7 mouse cellular contexts compared by ENCODE assay signal in the genomic region with DNA sequence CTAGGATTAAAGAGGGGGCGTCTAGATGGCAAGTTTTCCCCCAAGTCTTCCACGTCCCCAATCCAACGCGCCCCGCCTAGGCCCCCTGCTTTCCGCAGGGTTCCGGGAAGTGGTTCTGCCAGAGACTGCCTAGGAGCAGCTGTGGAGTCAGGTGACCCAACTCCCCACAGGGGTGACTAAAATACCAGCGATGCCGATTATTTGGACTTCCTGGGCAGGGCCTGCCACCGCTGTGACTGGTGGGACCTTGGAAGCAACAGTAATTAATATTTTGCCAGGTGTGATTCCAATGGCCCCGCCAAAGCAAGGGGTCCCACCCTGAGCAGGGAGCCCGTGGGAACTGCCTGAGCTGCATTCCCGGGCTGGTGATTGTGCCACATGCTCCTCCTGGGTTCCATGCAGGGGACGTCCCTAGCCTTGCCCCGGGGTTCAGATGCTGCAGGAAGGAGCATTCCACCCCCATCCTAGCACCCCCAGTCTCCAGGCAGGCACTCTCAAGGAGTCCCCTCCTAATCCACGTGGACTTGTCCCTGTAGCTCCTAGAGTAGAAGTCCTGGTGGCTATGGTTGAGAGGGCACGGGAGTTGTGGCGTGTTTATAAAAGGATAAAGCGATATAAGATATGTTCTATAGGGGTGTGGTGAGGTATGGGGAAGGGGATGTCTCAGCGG. TPM values are rescaled to one million over a fixed set of nuclear protein-coding genes. Genes with fewer than 3 reads are reported as not detected.
DNase-seq lines count a peak whose midpoint lies in the region; ATAC-seq and TF ChIP-seq lines count a peak whose summit lies in the region.

No protein-coding gene starts in this region.

- no peak overlapping the region for H3K4me3 ChIP-seq in C2C12 (ENCODE audit: insufficient read depth, poor library complexity, severe bottlenecking)
- H3K4me3 ChIP-seq in ES-E14 (ENCODE audit: insufficient read depth in 1 of 2, low read depth in 1 of 2, low read length in 2 of 2, poor library complexity in 1 of 2, severe bottlenecking in 1 of 2): peak overlapping the region; percentile 41 to 52
- peak overlapping the region; percentile 14 for H3K4me3 ChIP-seq in limb, embryonic 14.5 days (replicated peaks; ENCODE audit: low read length)
- H3K4me3 ChIP-seq in stomach, embryonic 16.5 days (replicated peaks; ENCODE audit: low read length): 0 out of 2 replicates have a peak overlapping the region, but pooled peaks have one; percentile 7

- H3ac ChIP-seq in C2C12 (ENCODE audit: control insufficient read depth, insufficient read length, low read depth): no peak overlapping the region

- in situ Hi-C loops in ES-E14 (cut with MboI; ENCODE audit: low sequenced_read_pairs in 2 of 2, unreplicated experiment in 2 of 2): no loop called here

- no peak for TF ChIP-seq POLR2A in limb, embryonic 14.5 days (IDR thresholded peaks at IDR 0.05; ENCODE audit: borderline replicate concordance, extremely low read depth, insufficient read depth, insufficient read length)

- peak overlapping the region; percentile 74; the same call in 1 of the 2 replicates for H3K27ac ChIP-seq in ES-E14 (ENCODE audit: insufficient read depth, low read depth, low read length, poor library complexity, severe bottlenecking)
- no peak overlapping the region for H3K27ac ChIP-seq in limb, embryonic 14.5 days (replicated peaks; ENCODE audit: low read depth, low read length)
- no peak overlapping the region for H3K27ac ChIP-seq in stomach, embryonic 16.5 days (ENCODE audit: low read length)

- H3K9me3 ChIP-seq in ES-E14 (ENCODE audit: control insufficient read depth, insufficient read depth, low read depth, low read length): no peaks in the 10 kb centered on the region
- H3K9me3 ChIP-seq in limb, embryonic 14.5 days (ENCODE audit: control insufficient read depth, low read length): no peaks in the 10 kb centered on the region
- no peaks in the 10 kb centered on the region for H3K9me3 ChIP-seq in stomach, embryonic 16.5 days (replicated peaks; ENCODE audit: control insufficient read depth, low read length)

- H3K79me3 ChIP-seq in C2C12 (ENCODE audit: low read depth): no peaks in the 10 kb centered on the region

- WGBS in limb, embryonic 14.5 days: 25% methylated on average over 20 of the region's 20 CpGs
- WGBS in stomach, embryonic 16.5 days: 26% methylated on average over 20 of the region's 20 CpGs

- no peak for TF ChIP-seq CTCF in C2C12 (IDR thresholded peaks at IDR 0.05; ENCODE audit: control insufficient read depth, insufficient read depth, insufficient read length)

- H3K79me2 ChIP-seq in C2C12 (ENCODE audit: control insufficient read depth, insufficient read depth): no peaks in the 10 kb centered on the region

- DNase-seq in ES-E14 (ENCODE audit: low read depth, low spot score): no peak
- DNase-seq in heart, postnatal 4 days: peak; percentile 60
- peak; percentile 60 for DNase-seq in limb, embryonic 14.5 days (ENCODE audit: low spot score)
- no peak for DNase-seq in frontal cortex, postnatal 25 days (ENCODE audit: low spot score in 2 of 2)
- no peak for DNase-seq in ovary, postnatal 14 days (ENCODE audit: low spot score)

- H3K9ac ChIP-seq in ES-E14 (ENCODE audit: insufficient read depth, low read depth, low read length, poor library complexity, severe bottlenecking): peak overlapping the region; percentile 54
- H3K9ac ChIP-seq in limb, embryonic 14.5 days (ENCODE audit: low read depth, low read length, severe bottlenecking): peak overlapping the region; percentile 44
- H3K9ac ChIP-seq in stomach, embryonic 16.5 days (ENCODE audit: low read length): peak overlapping the region; percentile 37; the same call in 1 of the 2 replicates

- no peaks in the 10 kb centered on the region for H3K27me3 ChIP-seq in C2C12 (ENCODE audit: control insufficient read depth, insufficient read depth, insufficient read length)
- H3K27me3 ChIP-seq in limb, embryonic 14.5 days (ENCODE audit: control insufficient read depth, insufficient read depth, low read length): no peaks in the 10 kb centered on the region
- no peaks in the 10 kb centered on the region for H3K27me3 ChIP-seq in stomach, embryonic 16.5 days (ENCODE audit: control insufficient read depth, insufficient read depth, low read length)

- ATAC-seq in limb, embryonic 14.5 days (ENCODE audit: low FRiP score, low read depth): peak; percentile 30; the same call in 1 of the 2 replicates
- peak; percentile 61; the same call in 1 of the 2 replicates for ATAC-seq in stomach, embryonic 16.5 days (ENCODE audit: insufficient read depth, low FRiP score)

- H3K36me3 ChIP-seq in C2C12 (ENCODE audit: control insufficient read depth, insufficient read depth) (no peaks in the 10 kb centered on the region), ES-E14 (ENCODE audit: control insufficient read depth, insufficient read depth, low read length, poor library complexity, severe bottlenecking) (no peaks in the 10 kb centered on the region)
- no peaks in the 10 kb centered on the region for H3K36me3 ChIP-seq in limb, embryonic 14.5 days (ENCODE audit: control insufficient read depth, insufficient read depth, low read length)
- no peaks in the 10 kb centered on the region for H3K36me3 ChIP-seq in stomach, embryonic 16.5 days (ENCODE audit: control insufficient read depth, insufficient read depth, low read length)

- H3K4me2 ChIP-seq in limb, embryonic 14.5 days (replicated peaks; ENCODE audit: low read depth, low read length, severe bottlenecking): peak overlapping the region; percentile 45
- peak overlapping the region; percentile 44 for H3K4me2 ChIP-seq in stomach, embryonic 16.5 days (ENCODE audit: low read depth, low read length)

- peaks cover 8 to 35% of the 10 kb centered on the region in 2 experiments for H3K4me1 ChIP-seq in ES-E14 (ENCODE audit: control insufficient read depth in 2 of 2, insufficient read depth in 2 of 2, low read length in 2 of 2, poor library complexity in 1 of 2)
- H3K4me1 ChIP-seq in limb, embryonic 14.5 days (ENCODE audit: control insufficient read depth, insufficient read depth, low read length): peaks cover 11% of the 10 kb centered on the region
- peaks cover 6% of the 10 kb centered on the region; the same call in 1 of the 2 replicates for H3K4me1 ChIP-seq in stomach, embryonic 16.5 days (ENCODE audit: control insufficient read depth, insufficient read depth, low read length)

TF ChIP-seq in C2C12, 6 proteins besides CTCF, POLR2A, EP300 and RAD21:
- peak; percentile 79 for TF ChIP-seq USF1 (IDR thresholded peaks at IDR 0.05; ENCODE audit: low read depth)
- no peak for TF ChIP-seq CEBPB (IDR thresholded peaks at IDR 0.05; ENCODE audit: low read depth)
- no peak for TF ChIP-seq FOSL1 (IDR thresholded peaks at IDR 0.05; ENCODE audit: insufficient read depth, low read length, poor library complexity, severe bottlenecking)
- TF ChIP-seq MYOG (IDR thresholded peaks at IDR 0.05; ENCODE audit: control insufficient read depth, extremely low read depth, insufficient read length): no peak
- peak; percentile 83 for TF ChIP-seq MYOD1 (IDR thresholded peaks at IDR 0.05; ENCODE audit: control insufficient read depth, insufficient read length, low read depth)
- no peak for TF ChIP-seq MAX (IDR thresholded peaks at IDR 0.05)
TF ChIP-seq in C2C12: peak in this region for 2.

TF ChIP-seq in ES-E14, 5 proteins besides CTCF, POLR2A, EP300 and RAD21:
- no peak for TF ChIP-seq ZNF384 (IDR thresholded peaks at IDR 0.05; ENCODE audit: low read depth, low read length)
- no peak for TF ChIP-seq MAFK (IDR thresholded peaks at IDR 0.05; ENCODE audit: insufficient read depth, low read depth, low read length)
- TF ChIP-seq CHD2 (IDR thresholded peaks at IDR 0.05; ENCODE audit: low read depth, low read length): no peak
- no peak for TF ChIP-seq ZC3H11A (IDR thresholded peaks at IDR 0.05; ENCODE audit: borderline replicate concordance, low read depth, low read length)
- no peak for TF ChIP-seq HCFC1 (IDR thresholded peaks at IDR 0.05; ENCODE audit: borderline replicate concordance, insufficient read depth, low read length)
TF ChIP-seq in ES-E14: peak in this region for 0.

RNA-seq across cellular contexts. Expression of a gene that starts 28.5 kb away (rescaled TPM):
- 22.5 TPM for polyA plus RNA-seq in C2C12 (2012; fragmentation: generic; extraction: Trizol)
- total RNA-seq in ES-E14 (2012; rRNA removed): 12.7 and 24.1 TPM in 2 replicates
- total RNA-seq in heart, postnatal 4 days (2021): 10 to 100 TPM; 18.7 to 20.7 TPM
- 1.9 and 2.7 TPM in 2 replicates for polyA plus RNA-seq in limb, embryonic 14.5 days (2012; rRNA removed)
- polyA plus RNA-seq in limb, embryonic 14.5 days (2014; fragmentation: Nextera tagmentation; extraction: Ambion mirVana): 1.1 and 2.2 TPM in 2 replicates
- polyA plus RNA-seq in stomach, embryonic 16.5 days (2015; fragmentation: Nextera tagmentation; extraction: Ambion mirVana): 5.9 and 6.1 TPM in 2 replicates

RNA-seq across cellular contexts. Expression of a gene that starts 31.5 kb away (rescaled TPM):
- polyA plus RNA-seq in C2C12 (2012; fragmentation: generic; extraction: Trizol): 17.0 TPM
- 38.3 and 48.2 TPM in 2 replicates for total RNA-seq in ES-E14 (2012; rRNA removed)
- 100 to 1,000 TPM; 124 to 126 TPM for total RNA-seq in heart, postnatal 4 days (2021)
- 52.1 and 70.6 TPM in 2 replicates for polyA plus RNA-seq in limb, embryonic 14.5 days (2012; rRNA removed)
- polyA plus RNA-seq in limb, embryonic 14.5 days (2014; fragmentation: Nextera tagmentation; extraction: Ambion mirVana): 288 and 300 TPM in 2 replicates
- 258 and 338 TPM in 2 replicates for polyA plus RNA-seq in stomach, embryonic 16.5 days (2015; fragmentation: Nextera tagmentation; extraction: Ambion mirVana)

RNA-seq across cellular contexts. Expression of a gene that starts 42.8 kb away (rescaled TPM):
- 10.1 TPM for polyA plus RNA-seq in C2C12 (2012; fragmentation: generic; extraction: Trizol)
- 54.8 and 76.0 TPM in 2 replicates for total RNA-seq in ES-E14 (2012; rRNA removed)
- 10 to 100 TPM; 33.2 to 34.2 TPM for total RNA-seq in heart, postnatal 4 days (2021)
- 28.2 and 42.4 TPM in 2 replicates for polyA plus RNA-seq in limb, embryonic 14.5 days (2012; rRNA removed)
- 60.8 and 64.5 TPM in 2 replicates for polyA plus RNA-seq in limb, embryonic 14.5 days (2014; fragmentation: Nextera tagmentation; extraction: Ambion mirVana)
- 55.2 and 60.2 TPM in 2 replicates for polyA plus RNA-seq in stomach, embryonic 16.5 days (2015; fragmentation: Nextera tagmentation; extraction: Ambion mirVana)

Comparison
In these comparisons a context has a peak if more than half of its experiments do, and no peak if none do; other contexts are left out.
1. DNase-seq: peak in heart, postnatal 4 days (single experiment) and limb, embryonic 14.5 days (single experiment); none in ES-E14 (single experiment), frontal cortex, postnatal 25 days (0 of 2) and ovary, postnatal 14 days (single experiment).
2. Peak in every context shown above with its lines, with median percentiles within 50 percentile points of each other: H3K9ac ChIP-seq.